Mouse (Mus musculus) testis, adult 2 months (tissue): ENCODE measurements at regions not wholly inside any gene's neighbourhood (a gene's known extent, or its start where the extent isn't known, plus 50 kb on each side); places are given as distances from the start of the nearest gene placed in this dataset.

ENCODE experiments used
- CTCF ChIP-seq: fragments of 200-500 bp; IDR thresholded peaks from 2 replicates; pipeline ENCODE4 v1.5.1; 2012; ENCODE audit warnings: low read depth, mild to moderate bottlenecking, inconsistent platforms, low read length, moderate library complexity; ENCODE audit not compliant: control insufficient read depth, insufficient read depth, insufficient replicate concordance
- POLR2A ChIP-seq: fragments of 200-500 bp; IDR thresholded peaks from 2 replicates; pipeline ENCODE4 v1.6.1; 2012; ENCODE audit warnings: low read depth, mild to moderate bottlenecking, inconsistent platforms, low read length, moderate library complexity; ENCODE audit not compliant: control insufficient read depth

DNA sequence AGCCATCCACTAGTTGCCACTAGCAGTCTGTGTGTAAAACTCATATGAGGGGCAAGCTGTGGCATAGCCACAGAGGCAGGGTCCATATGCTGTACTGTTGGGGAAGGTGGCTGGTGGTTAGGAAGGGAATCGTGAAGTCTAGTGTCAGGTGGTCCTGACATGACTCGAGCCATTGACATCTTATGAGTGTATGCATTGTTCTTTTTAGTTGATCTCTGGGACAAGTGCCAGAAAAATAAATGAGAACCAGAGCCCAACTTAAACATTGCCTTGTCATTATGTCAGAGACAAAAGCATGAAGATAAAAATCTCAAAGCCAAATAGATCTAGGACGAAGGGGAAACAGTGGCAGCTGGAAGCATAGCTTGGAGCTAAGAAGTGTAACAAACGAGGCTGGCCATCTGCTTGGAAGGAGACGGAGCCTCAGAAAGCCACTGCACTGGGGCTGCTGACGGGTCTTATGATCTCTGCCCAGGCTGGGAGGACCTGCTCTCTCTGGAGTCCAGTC is 104.5 kb downstream of the Fam76b start:
- TF ChIP-seq CTCF (no peak), POLR2A (no peak)
